Mouse (Mus musculus) inflammation-experienced regulatory T-cells, adult 16 weeks (primary cell): Measurements from ENCODE around the gene Als2cl. TPM values are rescaled to one million over a fixed set of nuclear protein-coding genes. Genes with fewer than 3 reads are reported as not detected.

Experiments
- polyA plus RNA-seq: library from polyadenylated mRNA; unstranded; fragments of 100-300 nt; shearing (Covaris generic); gene quantifications from one replicate; pipeline ENCODE4 v1.2.1, GENCODE M21; 2017

Gene Als2cl
- 40.7 TPM for polyA plus RNA-seq

GRCm38 (mm10) chr9:110879191-110879920 is at the start of gene Als2cl:
TSS of gene Als2cl (plus strand) at chr9:110879870.

GRCm38 (mm10) chr9:110834411-110834810 is 45.3 kb upstream of the Als2cl start, which contains the start of gene Prss45:
TSS of gene Prss45 (plus strand) at chr9:110834588.

GRCm38 (mm10) chr9:110844206-110844605 is 35.5 kb upstream of the Als2cl start, which contains the start of gene Prss46:
TSS of gene Prss46 (plus strand) at chr9:110844506.

GRCm38 (mm10) chr9:110857781-110858472 is 21.7 kb upstream of the Als2cl start, which contains the start of gene Prss50:
TSS of gene Prss50 (plus strand) at chr9:110857967.

GRCm38 (mm10) chr9:110879998-110880561 is 410 bp downstream of the Als2cl start, which contains the start of gene Tmie:
TSS of gene Tmie (minus strand) at chr9:110880113.

GRCm38 (mm10) chr9:110916786-110917185 is 37.1 kb downstream of the Als2cl start, which contains the start of gene Fam240a:
TSS of gene Fam240a (minus strand) at chr9:110916861.

GRCm38 (mm10) chr9:110945926-110946325 is 66.3 kb downstream of the Als2cl start, which contains the start of gene Tdgf1:
TSS of gene Tdgf1 (minus strand) at chr9:110946158.

Other genes starting within 250 kb of the Als2cl start
- 64.3 TPM for gene Nbeal2, start 225.7 kb upstream of the Als2cl start, polyA plus RNA-seq
- 275 TPM for gene Ccdc12, start 223.4 kb upstream of the Als2cl start, polyA plus RNA-seq
- gene Myl3, start 138.0 kb upstream of the Als2cl start, polyA plus RNA-seq, result not detected
- not detected for gene Pth1r, start 132.7 kb upstream of the Als2cl start, polyA plus RNA-seq
- gene Prss42, start 81.7 kb upstream of the Als2cl start, polyA plus RNA-seq, result not detected
- gene Prss44, start 65.9 kb upstream of the Als2cl start, polyA plus RNA-seq, result not detected
- gene Prss43, start 53.2 kb upstream of the Als2cl start, polyA plus RNA-seq, result not detected
- not detected for gene Prss45, start 45.3 kb upstream of the Als2cl start, polyA plus RNA-seq
- not detected for gene Prss46, start 35.4 kb upstream of the Als2cl start, polyA plus RNA-seq
- 0.60 TPM for gene Prss50, start 21.9 kb upstream of the Als2cl start, polyA plus RNA-seq
- 4.4 TPM for gene Tmie, start 243 bp downstream of the Als2cl start, polyA plus RNA-seq
- not detected for gene Fam240a, start 37.0 kb downstream of the Als2cl start, polyA plus RNA-seq
- 1.5 TPM for gene Tdgf1, start 66.3 kb downstream of the Als2cl start, polyA plus RNA-seq
- not detected for gene Lrrc2, start 71.7 kb downstream of the Als2cl start, polyA plus RNA-seq
- not detected for gene Rtp3, start 110.7 kb downstream of the Als2cl start, polyA plus RNA-seq
- gene Ltf, start 139.4 kb downstream of the Als2cl start, polyA plus RNA-seq, result 0.21 TPM
- gene Ccrl2, start 177.6 kb downstream of the Als2cl start, polyA plus RNA-seq, result 20.8 TPM
- 11.3 TPM for gene Lrrfip2, start 237.7 kb downstream of the Als2cl start, polyA plus RNA-seq